Mouse (Mus musculus): ENCODE measurements around the gene C1qtnf3.
"Not testable (repeated sequence)": the region's sequence is repeated elsewhere in the genome, so short reads cannot be mapped to it uniquely, and the experiment has no call there.

C1qtnf3 gene

GRCm38 (mm10) chr15:10959277-10960026, 7.3 kb downstream of the C1qtnf3 start:
- DNase-seq, result no peak

GRCm38 (mm10) chr15:10960267-10960666, 8.1 kb downstream of the C1qtnf3 start:
- no peak for DNase-seq

GRCm38 (mm10) chr15:10962601-10963000, 10.5 kb downstream of the C1qtnf3 start:
- no peak for DNase-seq

DNA sequence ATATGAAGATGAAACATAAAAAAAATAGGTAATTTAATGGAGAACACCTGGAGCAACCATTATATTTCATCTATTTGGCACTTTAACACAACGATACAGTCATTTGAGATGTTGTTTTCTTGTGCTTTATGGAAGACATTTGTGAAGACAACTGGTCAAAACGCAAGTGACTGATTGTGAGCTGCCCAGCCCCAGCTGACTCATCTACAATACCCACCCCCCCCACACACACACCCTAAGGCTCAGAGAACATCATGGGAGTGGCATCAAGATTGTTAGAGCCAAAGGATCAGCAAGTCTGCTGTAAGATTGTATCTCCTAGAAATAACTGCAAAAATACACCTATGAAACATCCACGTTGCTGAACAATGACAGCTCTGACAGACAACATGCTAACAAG, 17.3 kb downstream of the C1qtnf3 start:
- no peak for DNase-seq

DNA sequence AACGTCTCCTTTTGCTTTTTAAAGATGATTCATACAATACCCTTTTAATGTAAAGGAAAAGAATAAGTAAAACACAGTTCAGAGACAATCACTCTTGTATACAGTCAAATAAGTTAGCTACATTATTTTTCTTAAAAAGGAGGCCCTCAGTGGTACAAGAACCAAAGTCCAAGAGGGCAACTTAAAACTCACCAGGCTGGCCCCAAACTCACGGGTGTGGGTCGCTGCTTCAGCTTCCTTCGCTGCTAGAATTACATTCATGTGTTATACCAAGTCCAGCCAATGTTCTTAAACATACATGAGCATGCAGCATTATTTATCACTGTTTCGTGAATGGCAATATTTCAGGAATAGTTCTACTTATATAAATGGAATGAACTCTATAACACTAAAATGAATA, 18.6 kb downstream of the C1qtnf3 start:
- DNase-seq, result no peak

- no peak for DNase-seq
These were observed 25.0 kb downstream of the C1qtnf3 start for GRCm38 (mm10) chr15:10977151-10977550.

- DNase-seq, result no peak
These were observed 28.6 kb downstream of the C1qtnf3 start for GRCm38 (mm10) chr15:10980712-10981111.

- peak; percentile 89 for DNase-seq
These were observed 29.4 kb downstream of the C1qtnf3 start, which contains the start of gene Amacr for GRCm38 (mm10) chr15:10981377-10982063. Amacr (plus strand) TSS chr15:10981756.

- no peak for DNase-seq
These were observed 29.9 kb downstream of the C1qtnf3 start for GRCm38 (mm10) chr15:10982064-10982435.

DNA sequence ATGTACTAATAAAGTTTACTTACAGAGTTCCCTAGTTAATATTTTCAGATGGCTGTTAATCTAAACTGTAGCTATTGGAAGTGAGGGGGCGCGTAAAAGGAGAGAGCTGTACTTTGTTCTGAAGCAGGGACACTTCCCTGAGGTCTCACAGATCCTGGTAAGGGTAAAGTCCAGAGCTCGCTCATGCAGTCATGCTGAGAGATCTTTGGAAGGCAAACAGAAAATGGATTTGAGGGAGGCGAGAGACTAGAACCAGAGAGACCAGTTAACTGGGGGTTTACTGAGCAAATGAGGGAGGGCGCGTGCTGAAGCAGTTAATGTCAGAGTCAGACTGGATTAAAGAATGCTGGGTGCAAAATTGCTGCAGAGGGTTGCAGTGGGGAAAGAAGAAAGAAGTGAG, 33.6 kb downstream of the C1qtnf3 start:
- DNase-seq, result no peak

GRCm38 (mm10) chr15:10986477-10986876, 34.3 kb downstream of the C1qtnf3 start:
- DNase-seq, result not testable (repeated sequence)

DNA sequence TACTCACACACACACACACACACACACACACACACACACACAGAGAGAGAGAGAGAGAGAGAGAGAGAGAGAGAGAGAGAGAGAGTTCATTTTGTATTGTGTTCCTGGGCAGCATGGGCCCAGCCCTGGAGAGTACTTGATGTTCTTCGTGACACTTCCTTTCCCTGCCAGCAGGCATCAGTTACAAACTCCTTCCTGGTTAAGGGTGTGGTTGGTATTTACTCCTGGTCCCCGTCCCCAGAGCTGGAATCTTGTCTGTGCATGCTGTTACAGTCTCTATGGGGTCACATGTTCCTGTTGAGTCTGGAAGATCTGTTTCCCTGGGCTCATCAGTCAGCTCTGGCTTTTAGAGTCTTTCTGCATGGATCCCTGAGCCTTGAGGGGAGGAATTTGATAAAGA, 38.3 kb downstream of the C1qtnf3 start:
- DNase-seq, result no peak

- no peak for DNase-seq
These were observed 39.4 kb downstream of the C1qtnf3 start for GRCm38 (mm10) chr15:10991566-10991965.

DNA sequence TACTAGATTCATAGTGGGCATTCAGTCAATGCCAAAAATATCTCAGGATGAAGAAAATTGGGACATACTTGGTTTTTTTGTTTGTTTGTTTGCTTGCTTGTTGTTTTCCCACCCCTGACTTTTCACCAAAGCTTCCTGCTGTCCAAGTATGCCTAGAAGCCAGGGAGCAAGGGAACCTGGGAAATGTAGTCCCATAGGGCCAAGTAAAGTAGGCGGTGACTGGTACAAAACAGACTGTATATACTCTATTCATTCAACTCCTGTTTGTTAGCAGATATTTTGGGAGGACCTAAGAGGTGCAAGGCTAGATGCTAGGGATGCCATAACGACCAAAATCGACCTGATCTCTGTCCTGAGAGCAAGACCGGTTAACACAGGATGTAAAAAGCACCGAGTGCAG, 47.7 kb downstream of the C1qtnf3 start:
- no peak for DNase-seq

GRCm38 (mm10) chr15:11000421-11000820, 48.3 kb downstream of the C1qtnf3 start, which contains the start of gene Slc45a2:
Slc45a2 (plus strand) TSS chr15:11000721.
- no peak for DNase-seq

DNA sequence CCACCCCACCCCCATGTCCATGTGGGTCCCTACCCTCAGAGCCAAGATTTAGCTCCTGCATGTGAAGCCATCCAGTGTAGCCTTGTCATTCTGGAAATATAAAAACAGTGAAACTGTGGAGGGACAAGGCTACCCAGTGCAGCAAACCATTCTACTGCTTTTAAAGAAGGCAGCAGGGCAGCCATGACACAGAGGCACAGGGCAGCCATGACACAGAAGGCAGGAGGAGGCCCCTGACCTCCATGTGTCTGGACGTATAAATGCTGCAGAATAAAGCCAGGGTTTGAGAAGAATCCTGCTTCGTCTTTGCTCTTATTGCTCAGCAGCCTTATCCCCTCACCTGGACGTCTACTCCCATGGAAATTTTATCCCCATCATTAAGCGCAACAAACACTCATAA, 51.7 kb downstream of the C1qtnf3 start:
- no peak for DNase-seq

DNA sequence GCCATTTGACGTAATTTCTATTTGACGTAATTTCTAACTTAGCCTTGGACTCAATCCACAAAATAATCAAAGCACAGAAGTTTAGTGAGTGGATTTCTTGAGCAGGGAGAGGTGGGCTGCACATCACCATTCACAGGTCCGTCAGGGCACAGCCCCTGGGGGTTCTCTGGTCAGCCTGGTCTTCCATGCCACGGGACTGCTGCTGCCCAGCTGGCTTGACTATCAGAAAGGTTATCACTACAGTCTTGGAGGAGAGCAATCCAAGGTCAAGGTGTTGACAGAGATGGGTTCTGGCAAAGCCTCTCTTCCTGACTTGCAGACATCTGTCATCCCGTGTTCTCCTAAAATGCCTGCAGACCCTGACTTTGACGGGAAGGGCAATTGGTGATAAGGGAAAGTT, 52.5 kb downstream of the C1qtnf3 start:
- DNase-seq, result no peak

GRCm38 (mm10) chr15:11008756-11009155, 56.6 kb downstream of the C1qtnf3 start:
- DNase-seq, result no peak

GRCm38 (mm10) chr15:11010976-11011548, 58.9 kb downstream of the C1qtnf3 start:
- DNase-seq, result no peak

DNA sequence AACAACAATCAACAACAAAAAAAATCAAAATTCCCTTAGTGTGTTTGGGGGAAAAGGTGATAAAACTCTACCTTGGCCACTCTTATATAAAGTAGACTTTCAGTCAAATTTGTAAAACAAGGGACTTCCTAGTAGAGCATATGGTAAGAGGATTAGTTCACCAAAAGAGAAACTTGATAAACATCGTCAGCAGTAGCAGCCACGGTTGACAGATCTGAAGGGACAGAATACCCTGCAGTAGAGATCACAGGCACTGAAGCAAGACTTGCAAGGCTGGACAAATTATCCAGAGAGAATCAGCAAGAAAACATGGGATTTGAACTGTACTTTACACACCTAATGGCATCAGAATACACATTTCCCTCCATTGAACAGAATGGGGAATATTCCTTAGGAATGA, 62.8 kb downstream of the C1qtnf3 start:
- no peak for DNase-seq

DNA sequence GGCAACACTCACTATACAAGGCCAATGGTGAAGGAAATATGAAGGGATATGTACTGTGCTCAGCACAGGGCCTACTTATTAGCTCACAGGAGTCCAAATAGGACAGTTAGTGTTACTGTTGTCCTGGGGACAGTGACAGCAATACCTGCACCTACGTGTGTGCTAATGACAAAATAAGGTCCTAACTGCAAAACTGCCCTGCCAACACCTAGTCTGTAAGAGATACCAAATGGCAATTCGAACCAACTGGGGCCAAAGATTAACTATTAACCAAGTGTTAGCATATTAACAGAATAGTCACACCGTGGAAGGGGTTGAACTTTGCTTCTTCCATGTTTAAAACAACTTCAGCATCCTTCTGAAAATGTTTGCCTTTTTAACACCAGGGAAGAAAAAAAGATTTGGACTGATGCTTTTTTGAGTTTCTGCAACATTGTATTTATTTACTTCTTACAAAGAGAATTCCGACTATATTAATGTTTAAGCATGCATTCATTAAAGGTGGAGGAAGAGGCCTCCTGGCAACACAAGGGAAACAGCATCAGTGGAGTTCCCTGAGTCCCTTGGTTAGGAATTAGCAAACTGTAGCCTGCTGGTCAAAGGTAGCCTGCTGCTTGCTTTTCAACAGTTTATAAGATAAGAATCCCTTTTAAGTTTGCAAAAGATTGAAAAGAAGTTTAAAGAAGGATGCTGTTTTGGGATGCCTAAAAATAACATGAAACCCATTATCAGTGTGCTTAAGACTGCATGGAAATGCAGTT, 74.8 kb downstream of the C1qtnf3 start:
- DNase-seq, result no peak
